Comparison of ENCODE assay signal across 14 mouse cellular contexts in genomic region chr5:105776978-105777593, GRCm38 (mm10).
DNase-seq lines count a peak whose midpoint lies in the region; ATAC-seq and TF ChIP-seq lines count a peak whose summit lies in the region.
"Had no signal": no experiment of that assay in that cellular context is flagged by ENCODE, and none has a peak within 500 bp of the region (broad histone marks: within the 10 kb centered on the region; RNA-seq: fewer than 3 reads in every experiment).

No protein-coding gene starts in this region.

- no peak overlapping the region for H3K4me3 ChIP-seq in lung, embryonic 14.5 days (ENCODE audit: low read depth, low read length)
- H3K4me3 ChIP-seq in lung, adult 2 months (replicated peaks; ENCODE audit: extremely low read depth, low read depth, low read length), result no peak overlapping the region
- no peak overlapping the region for H3K4me3 ChIP-seq in kidney, postnatal 0 days (replicated peaks; ENCODE audit: low read depth, low read length)
- no peak overlapping the region for H3K4me3 ChIP-seq in small intestine, adult 2 months (ENCODE audit: low read depth, low read length)
- no peak overlapping the region for H3K4me3 ChIP-seq in limb, embryonic 10.5 days
- H3K4me3 ChIP-seq: myocyte had no signal

- H3K27me3 ChIP-seq in lung, embryonic 14.5 days (ENCODE audit: insufficient read depth, low read length), result no peaks in the 10 kb centered on the region
- no peaks in the 10 kb centered on the region for H3K27me3 ChIP-seq in kidney, postnatal 0 days (ENCODE audit: insufficient read depth, low read length)
- H3K27me3 ChIP-seq in small intestine, adult 2 months (ENCODE audit: control insufficient read depth, insufficient read depth, low read length), result no peaks in the 10 kb centered on the region
- H3K27me3 ChIP-seq in limb, embryonic 10.5 days (ENCODE audit: low read depth, poor library complexity, severe bottlenecking), result no peaks in the 10 kb centered on the region

- no peak overlapping the region for H3K4me2 ChIP-seq in lung, embryonic 14.5 days
- no peak overlapping the region for H3K4me2 ChIP-seq in kidney, postnatal 0 days (ENCODE audit: low read length)

- no peak overlapping the region for H3K27ac ChIP-seq in lung, embryonic 14.5 days (ENCODE audit: low read depth)
- H3K27ac ChIP-seq in kidney, postnatal 0 days, result peak overlapping the region; percentile 48
- H3K27ac ChIP-seq in small intestine, adult 2 months (ENCODE audit: insufficient read depth, low read depth, low read length), result peak overlapping the region; percentile 31; the same call in 1 of the 2 replicates
- H3K27ac ChIP-seq in limb, embryonic 10.5 days, result no peak overlapping the region

- no peaks in the 10 kb centered on the region for H3K36me3 ChIP-seq in lung, embryonic 14.5 days (ENCODE audit: insufficient read depth)
- no peaks in the 10 kb centered on the region for H3K36me3 ChIP-seq in kidney, postnatal 0 days (ENCODE audit: insufficient read depth, low read length)
- H3K36me3 ChIP-seq in small intestine, adult 2 months (ENCODE audit: control insufficient read depth, insufficient read depth, low read length), result no peaks in the 10 kb centered on the region
- no peaks in the 10 kb centered on the region for H3K36me3 ChIP-seq in limb, embryonic 10.5 days

- H3K9ac ChIP-seq in lung, embryonic 14.5 days, result no peak overlapping the region
- H3K9ac ChIP-seq in kidney, postnatal 0 days (ENCODE audit: low read depth, low read length), result no peak overlapping the region

- H3K4me1 ChIP-seq in lung, embryonic 14.5 days (ENCODE audit: insufficient read depth), result peaks cover 4% of the 10 kb centered on the region; the same call in 1 of the 2 replicates
- H3K4me1 ChIP-seq in lung, adult 2 months (ENCODE audit: control insufficient read depth, insufficient read depth, low read length), result no peaks in the 10 kb centered on the region; the same call in 1 of the 2 replicates
- H3K4me1 ChIP-seq in kidney, postnatal 0 days (replicated peaks; ENCODE audit: insufficient read depth, low read length), result peaks cover 21% of the 10 kb centered on the region
- peaks cover 13% of the 10 kb centered on the region for H3K4me1 ChIP-seq in small intestine, adult 2 months (ENCODE audit: control insufficient read depth, insufficient read depth, insufficient read length, low read length)
- H3K4me1 ChIP-seq in limb, embryonic 10.5 days, result peaks cover 27% of the 10 kb centered on the region

- no peak for TF ChIP-seq POLR2A in lung, adult 2 months (IDR thresholded peaks at IDR 0.05; ENCODE audit: borderline replicate concordance, extremely low read depth, low read depth, low read length)
- no peak for TF ChIP-seq POLR2A in small intestine, adult 2 months (IDR thresholded peaks at IDR 0.05; ENCODE audit: low read depth, low read length)

- DNase-seq in embryo, embryonic 11 days, result peak; percentile 22
- no peak for DNase-seq in embryo, embryonic 9.5 days (ENCODE audit: extremely low spot score)
- no peak for DNase-seq in lung, embryonic 14.5 days
- no peak for DNase-seq in lung, adult 2 months
- no peak for DNase-seq in kidney, postnatal 0 days (ENCODE audit: low spot score)
- DNase-seq in limb, embryonic 10.5 days (ENCODE audit: low spot score), result no peak
- no peak for DNase-seq in layer of hippocampus, postnatal 14 days (ENCODE audit: low spot score in 2 of 2)
- DNase-seq: adrenal gland, postnatal 14 days; cerebellum, adult 8-10 months; layer of hippocampus, adult 9-11 months; lung, postnatal 14 days; retina, postnatal 1 day had no signal

- 50% methylated on average over 12 of the region's 12 CpGs for WGBS in lung, embryonic 14.5 days
- 65% methylated on average over 12 of the region's 12 CpGs for WGBS in lung, adult 2 months
- WGBS in kidney, postnatal 0 days, result 34% methylated on average over 12 of the region's 12 CpGs
- 37% methylated on average over 12 of the region's 12 CpGs for WGBS in small intestine, adult 2 months
- 70% methylated on average over 12 of the region's 12 CpGs for WGBS in limb, embryonic 10.5 days

- no peak for TF ChIP-seq CTCF in lung, embryonic 14.5 days (IDR thresholded peaks at IDR 0.05; ENCODE audit: low read depth)
- TF ChIP-seq CTCF in lung, adult 2 months (IDR thresholded peaks at IDR 0.05; ENCODE audit: insufficient read depth, low read length), result no peak
- no peak for TF ChIP-seq CTCF in kidney, postnatal 0 days (IDR thresholded peaks at IDR 0.05; ENCODE audit: low read depth)
- TF ChIP-seq CTCF in small intestine, adult 2 months (IDR thresholded peaks at IDR 0.05; ENCODE audit: extremely low read depth, insufficient read length, insufficient replicate concordance, low read depth, low read length), result no peak

- 0 out of 2 replicates have a peak, but pooled peaks have one; percentile 19 for ATAC-seq in lung, embryonic 14.5 days (ENCODE audit: insufficient read depth)
- peak; percentile 29 for ATAC-seq in kidney, postnatal 0 days (replicated peaks; ENCODE audit: low FRiP score, low read depth)

- no peaks in the 10 kb centered on the region for H3K9me3 ChIP-seq in lung, embryonic 14.5 days (ENCODE audit: low read depth, low read length)
- no peaks in the 10 kb centered on the region for H3K9me3 ChIP-seq in kidney, postnatal 0 days (replicated peaks; ENCODE audit: low read length)
- H3K9me3 ChIP-seq in limb, embryonic 10.5 days (replicated peaks), result no peaks in the 10 kb centered on the region

Comparison
In these comparisons a context has a peak if more than half of its experiments do, and no peak if none do; other contexts are left out.
1. H3K27ac ChIP-seq: peak in kidney, postnatal 0 days (single experiment) and small intestine, adult 2 months (single experiment); none in lung, embryonic 14.5 days (single experiment) and limb, embryonic 10.5 days (single experiment).